Mouse (Mus musculus) spleen, adult 2 months (tissue): ENCODE measurements around the gene Notch4.

Experiments used
- CTCF ChIP-seq: fragments of 200-500 bp; IDR thresholded peaks from 2 replicates; pipeline ENCODE4 v1.5.1; 2011; ENCODE audit warnings: mild to moderate bottlenecking, inconsistent platforms; ENCODE audit not compliant: insufficient read depth, insufficient read length, insufficient replicate concordance; ENCODE audit errors: extremely low read depth
- POLR2A ChIP-seq: fragments of 200-500 bp; IDR thresholded peaks from 2 replicates; pipeline ENCODE4 v1.6.1; 2011; ENCODE audit warnings: low read depth, low read length, inconsistent platforms

GRCm38 (mm10) chr17:34601796-34602195, 37.7 kb downstream of the Notch4 start:
- TF ChIP-seq CTCF (no peak), POLR2A (no peak)
